Comparison of ENCODE assay signal across 8 mouse cellular contexts in genomic region chr5:123930508-123930989, GRCm38 (mm10). TPM values are rescaled to one million over a fixed set of nuclear protein-coding genes. Genes with fewer than 3 reads are reported as not detected.
A peak's percentile ranks its signal among the peaks of the same experiment; 100 is the strongest.
DNase-seq lines count a peak whose midpoint lies in the region; ATAC-seq lines count a peak whose summit lies in the region.

Ccdc62 (plus strand) TSS chr5:123930679.

- H3K27ac ChIP-seq in hindbrain, embryonic 15.5 days (replicated peaks): peak within 1 kb of the TSS; percentile 91

- DNase-seq in R1 (ENCODE audit: low read depth, low spot score): peak; percentile 96
- DNase-seq in cerebellum, postnatal 25 days: peak; percentile 95 to 98
- DNase-seq in frontal cortex, postnatal 36 days (ENCODE audit: low spot score in 2 of 2): peak; percentile 84 to 92
- peak; percentile 87 for DNase-seq in left cerebral cortex, adult 11 months (ENCODE audit: low spot score)
- DNase-seq in lung, postnatal 4 days: peak; percentile 96 to 98
- DNase-seq in retina, postnatal 7 days (ENCODE audit: low read depth, low spot score): peak; percentile 94
- DNase-seq in urinary bladder, adult 2 months (ENCODE audit: low spot score): peak; percentile 86

- peaks cover 12% of the 10 kb centered on the region for H3K4me1 ChIP-seq in hindbrain, embryonic 15.5 days (replicated peaks)

- H3K9ac ChIP-seq in hindbrain, embryonic 15.5 days: peak within 1 kb of the TSS; percentile 97

- H3K4me2 ChIP-seq in hindbrain, embryonic 15.5 days: peak within 1 kb of the TSS; percentile 63

- peak; percentile 97 for ATAC-seq in hindbrain, embryonic 15.5 days (ENCODE audit: low FRiP score, low read depth)

- no peaks in the 10 kb centered on the region for H3K9me3 ChIP-seq in hindbrain, embryonic 15.5 days

- peak within 1 kb of the TSS; percentile 80 for H3K4me3 ChIP-seq in hindbrain, embryonic 15.5 days

- H3K36me3 ChIP-seq in hindbrain, embryonic 15.5 days: peaks cover 28% of the 10 kb centered on the region

- under 1% methylated on average over 54 of the region's 56 CpGs for WGBS in hindbrain, embryonic 15.5 days

- H3K27me3 ChIP-seq in hindbrain, embryonic 15.5 days: no peaks in the 10 kb centered on the region

RNA-seq across cellular contexts. Expression of gene Ccdc62, which starts in this region (rescaled TPM):
- polyA plus RNA-seq in hindbrain, embryonic 15.5 days (2015; fragmentation: Nextera tagmentation; extraction: Ambion mirVana): 3.7 and 4.6 TPM in 2 replicates
- 10.9 and 15.4 TPM in 2 replicates for polyA plus RNA-seq in urinary bladder, adult 2 months (2012; rRNA removed)

Comparison
In these comparisons a context has a peak if more than half of its experiments do, and no peak if none do; other contexts are left out.
1. Peak in every context shown above with its lines: DNase-seq, ATAC-seq, H3K4me3 ChIP-seq and H3K27ac ChIP-seq.